Mouse (Mus musculus): ENCODE results near the gene Hscb. TPM values are rescaled to one million over a fixed set of nuclear protein-coding genes. Genes with fewer than 3 reads are reported as not detected.

Hscb gene
- polyA plus RNA-seq, 1 experiment from 2014 or later, result 16.9 TPM

Other genes with a start within 250 kb of the Hscb start
- gene Noc4l, start 186.4 kb downstream of the Hscb start, polyA plus RNA-seq (2015; fragmentation: Nextera tagmentation; extraction: Ambion mirVana), result 47.2 and 57.8 TPM in 2 replicates
- gene Ddx51, start 186.3 kb downstream of the Hscb start, polyA plus RNA-seq (2015; fragmentation: Nextera tagmentation; extraction: Ambion mirVana), result 17.9 and 21.2 TPM in 2 replicates
- gene Ep400, start 69.1 kb downstream of the Hscb start, polyA plus RNA-seq (2015; fragmentation: Nextera tagmentation; extraction: Ambion mirVana), result 50.1 and 62.3 TPM in 2 replicates
- gene Pus1, start 59.1 kb downstream of the Hscb start, polyA plus RNA-seq (2015; fragmentation: Nextera tagmentation; extraction: Ambion mirVana), result 27.3 and 27.7 TPM in 2 replicates
- gene Ulk1, start 29.7 kb downstream of the Hscb start, polyA plus RNA-seq (2015; fragmentation: Nextera tagmentation; extraction: Ambion mirVana), result 32.4 and 38.2 TPM in 2 replicates
- gene Chek2, start 202 bp upstream of the Hscb start, polyA plus RNA-seq (2015; fragmentation: Nextera tagmentation; extraction: Ambion mirVana), result 25.9 and 28.9 TPM in 2 replicates
- gene Ttc28, start 40.0 kb upstream of the Hscb start, polyA plus RNA-seq (2015; fragmentation: Nextera tagmentation; extraction: Ambion mirVana), result 22.8 and 23.2 TPM in 2 replicates

Measured in forebrain, embryonic 13.5 days (tissue).